Mouse (Mus musculus) heart, adult 18-20 months (tissue): ENCODE data around the gene Fam126a. TPM values are rescaled to one million over a fixed set of nuclear protein-coding genes. Genes with fewer than 3 reads are reported as not detected.
"Not testable (repeated sequence)": the region's sequence is repeated elsewhere in the genome, so short reads cannot be mapped to it uniquely, and the experiment has no call there.

Experiments
- DNase-seq, 2 experiments: peaks; one replicate each; pipeline ENCODE4 v3.0.0; 2021 to 2022; ENCODE audit warnings: mixed read lengths in 1 of 2
- total RNA-seq, 2 experiments: library from RNA; stranded (reverse); gene quantifications; 2 replicates each; pipeline ENCODE4 v1.2.3; 2021

The Fam126a gene
- total RNA-seq, 2 experiments from 2014 or later: 37.3 to 42.2 TPM

DNA sequence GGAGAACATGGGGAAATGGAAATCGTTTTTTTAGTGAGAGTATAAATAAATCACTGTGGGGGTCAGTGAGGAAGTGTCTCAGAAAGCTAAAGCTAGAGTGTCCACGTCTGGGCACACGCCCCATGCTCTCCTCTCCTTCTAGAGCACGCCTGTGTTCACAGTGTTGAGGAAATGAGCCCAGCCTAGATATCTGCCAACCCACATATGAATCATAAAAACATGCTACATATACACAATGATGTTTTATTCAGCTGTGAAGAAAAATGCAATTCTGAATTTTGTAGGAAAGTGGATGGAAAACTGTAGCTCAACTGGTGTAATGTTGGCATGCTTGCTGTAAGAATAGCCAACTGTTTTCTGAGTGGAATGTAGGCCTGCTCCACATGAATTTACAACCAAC lies 130.3 kb downstream of the Fam126a start:
- no peak for DNase-seq

DNA sequence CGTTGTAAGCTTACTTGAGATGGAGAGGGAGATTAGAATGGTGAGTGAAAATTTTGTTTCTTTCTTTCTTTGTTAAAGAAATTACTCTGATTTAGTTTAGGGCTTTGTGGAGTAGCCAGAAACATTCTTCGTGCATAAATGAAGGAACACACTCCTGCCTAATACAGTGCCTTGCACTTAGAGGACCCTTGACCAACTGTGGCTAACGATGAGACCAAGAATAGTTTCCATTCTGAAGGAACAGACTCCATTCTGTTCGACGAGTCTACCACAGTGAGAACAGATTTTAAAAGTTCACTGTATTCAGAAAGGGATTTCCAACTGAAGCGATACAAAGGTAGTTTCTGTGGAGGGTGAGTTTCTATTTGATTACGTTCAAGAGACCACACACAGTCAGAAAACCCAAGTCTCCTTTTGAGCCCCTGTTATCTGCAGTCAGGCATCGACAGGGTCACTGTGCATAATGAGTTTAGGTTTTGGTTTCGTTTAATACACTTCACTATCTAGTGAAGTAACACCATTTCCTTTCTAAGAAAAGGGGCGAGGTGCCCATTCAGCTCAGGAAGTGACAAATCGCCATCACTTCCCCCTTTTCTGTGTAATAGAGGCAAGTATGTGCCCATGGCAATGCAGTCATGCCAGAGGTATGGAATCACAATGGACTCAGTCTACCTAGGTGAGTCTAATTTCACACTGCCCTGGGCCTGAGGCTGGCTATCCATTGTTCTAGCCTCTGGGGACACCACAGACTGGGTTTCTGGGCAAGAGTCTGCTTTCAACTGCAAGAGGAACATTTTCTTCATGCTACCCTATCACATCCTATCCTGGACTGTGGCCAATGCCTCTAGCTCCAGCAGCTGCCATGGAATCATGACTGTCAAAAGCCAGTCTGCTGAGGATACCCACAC lies 136.4 kb downstream of the Fam126a start:
- DNase-seq: peak; percentile 67 to 81

DNA sequence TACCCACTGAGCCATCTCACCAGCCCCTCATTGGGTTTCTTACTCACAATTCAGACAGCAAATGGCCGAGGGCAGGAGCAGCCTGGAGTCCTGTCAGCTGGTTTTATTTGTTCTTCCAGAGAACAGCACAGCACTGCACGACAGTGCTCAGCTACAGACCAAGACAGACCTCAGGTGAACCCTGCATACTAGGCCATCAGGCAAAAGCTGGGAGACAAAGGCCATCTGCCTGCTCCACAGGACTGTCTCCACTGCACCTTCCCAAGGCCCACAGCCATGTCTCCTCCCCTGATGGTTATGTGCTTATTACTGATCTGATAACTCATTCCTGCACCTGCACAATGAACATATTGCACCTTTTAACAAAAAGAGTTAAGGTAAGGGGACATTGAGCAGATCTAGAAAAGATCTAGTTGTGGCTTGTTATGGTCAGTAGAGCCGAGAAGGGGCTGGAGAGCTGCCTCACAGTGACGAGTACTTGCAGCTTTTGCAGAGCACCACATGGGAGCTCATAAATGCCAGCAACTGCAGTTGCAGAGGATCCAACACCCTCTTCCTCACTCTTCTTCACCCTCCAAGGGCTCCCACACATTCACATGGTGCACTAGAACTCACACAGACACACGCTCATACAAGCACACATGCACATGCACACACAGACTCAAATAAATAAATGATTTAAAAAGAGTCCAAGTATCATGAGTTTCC lies 137.2 kb downstream of the Fam126a start:
- DNase-seq: no peak

DNA sequence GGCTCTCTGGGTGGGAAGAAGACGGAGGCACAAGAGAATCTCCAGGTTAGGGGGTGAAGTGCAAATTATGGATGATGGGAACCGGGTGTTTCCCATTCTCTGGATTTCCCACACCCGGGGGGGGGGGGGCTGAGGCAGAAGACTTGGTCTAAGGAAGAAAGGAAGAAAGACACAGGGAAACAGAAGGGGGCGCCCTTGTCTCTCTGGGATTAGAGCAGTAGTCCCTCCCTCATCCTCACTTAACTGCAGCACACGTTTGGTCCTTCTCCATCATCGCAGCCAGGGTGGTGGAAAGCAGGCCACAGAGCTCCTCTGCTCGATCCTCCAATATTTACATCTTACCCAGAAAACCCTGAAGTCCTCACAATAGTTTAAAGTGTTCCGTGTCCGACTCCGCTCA lies 139.8 kb downstream of the Fam126a start:
- peak; percentile 75 to 88 for DNase-seq

DNA sequence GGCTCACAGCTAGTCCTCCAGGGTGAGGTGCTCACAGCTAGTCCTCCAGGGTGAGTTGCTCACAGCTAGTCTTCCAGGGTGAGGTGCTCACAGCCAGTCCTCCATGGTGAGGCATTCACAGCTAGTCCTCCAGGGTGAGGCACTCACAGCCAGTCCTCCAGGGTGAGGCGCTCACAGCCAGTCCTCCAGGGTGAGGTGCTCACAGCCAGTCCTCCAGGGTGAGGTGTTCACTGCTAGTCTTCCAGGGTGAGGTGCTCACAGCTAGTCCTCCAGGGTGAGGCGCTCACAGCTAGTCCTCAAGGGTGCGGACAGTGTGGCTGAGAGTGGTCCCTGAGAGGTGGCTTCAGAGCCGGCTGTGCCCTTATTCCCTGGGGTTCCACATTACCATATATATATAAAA lies 141.0 kb downstream of the Fam126a start:
- no peak for DNase-seq

DNA sequence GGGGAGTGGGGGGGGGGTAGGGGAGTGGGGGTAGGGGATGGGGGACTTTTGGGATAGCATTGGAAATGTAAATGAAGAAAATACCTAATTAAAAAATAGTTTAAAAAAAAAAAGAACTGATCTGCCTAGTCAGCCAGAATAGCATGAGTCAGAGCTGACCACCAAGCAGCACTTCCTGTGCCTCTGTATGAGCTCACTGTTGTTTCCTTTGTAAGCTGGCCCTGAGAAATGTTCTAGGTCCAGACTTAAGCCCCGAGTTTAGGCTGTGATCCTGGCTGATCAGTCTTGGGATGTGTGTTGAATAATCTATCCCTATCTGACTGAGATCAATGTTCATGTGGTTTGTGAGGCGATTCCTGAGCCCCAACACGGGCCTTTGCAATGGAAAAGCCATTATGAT lies 143.4 kb downstream of the Fam126a start:
- peak in 1 of 2 experiments; percentile 23 for DNase-seq

DNA sequence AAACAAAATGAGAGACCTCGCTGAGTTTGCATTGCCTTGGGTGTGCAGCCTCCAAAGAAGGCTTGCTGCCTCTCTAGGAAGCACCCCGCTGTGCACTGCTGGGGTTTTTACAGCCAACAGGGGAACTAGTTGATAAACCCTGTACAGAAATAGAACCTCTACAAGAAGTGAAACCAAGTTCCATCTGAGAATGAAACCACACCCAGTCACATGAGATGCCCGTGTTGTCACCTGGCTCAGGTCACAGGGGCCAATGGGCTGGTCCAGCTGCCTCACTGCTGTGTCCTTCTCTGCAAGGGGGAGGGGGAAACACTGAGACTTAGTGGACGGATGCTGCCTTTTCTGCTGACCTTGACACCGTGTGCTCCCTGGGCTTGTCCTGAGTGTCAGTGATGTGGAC lies 156.0 kb downstream of the Fam126a start:
- peak; percentile 41 to 55 for DNase-seq

DNA sequence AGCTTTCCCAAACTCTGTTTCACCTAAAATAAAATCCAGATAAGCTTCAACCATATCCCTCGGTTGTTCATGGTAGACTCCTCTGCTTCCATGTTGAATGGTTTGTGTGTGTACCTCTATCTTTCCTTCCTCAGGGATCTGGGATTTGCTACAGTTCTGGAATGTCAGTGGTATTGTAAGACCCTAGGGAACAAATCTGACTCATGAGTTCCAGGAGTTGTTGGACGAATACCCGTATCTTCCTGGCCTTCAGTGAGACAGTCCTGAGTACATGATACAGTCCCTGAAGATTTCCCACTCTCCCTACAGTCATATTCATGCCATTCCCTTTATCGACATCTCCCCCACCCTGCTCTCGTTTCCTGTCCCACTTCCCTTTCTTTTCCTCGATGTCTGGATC lies 157.9 kb downstream of the Fam126a start:
- no peak for DNase-seq

DNA sequence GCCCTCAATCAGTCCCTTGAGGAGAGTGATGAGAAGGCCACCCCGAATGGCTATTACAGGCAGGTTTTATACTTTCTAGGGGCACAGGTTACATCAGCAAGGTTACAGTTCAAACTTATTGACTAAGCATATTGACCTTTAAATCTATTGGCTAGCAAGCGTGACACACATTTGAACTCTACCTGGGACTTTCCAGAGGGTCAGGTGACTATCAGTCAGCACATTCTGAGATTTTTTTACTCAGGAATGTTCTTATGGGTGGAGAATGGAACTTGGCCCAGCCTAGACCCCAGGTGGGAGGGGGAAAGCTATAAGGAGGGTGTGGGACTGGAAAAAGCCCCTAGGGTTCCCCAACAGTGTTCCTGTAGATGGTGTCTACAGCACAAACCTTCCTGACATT lies 159.2 kb downstream of the Fam126a start:
- not testable (repeated sequence) for DNase-seq

DNA sequence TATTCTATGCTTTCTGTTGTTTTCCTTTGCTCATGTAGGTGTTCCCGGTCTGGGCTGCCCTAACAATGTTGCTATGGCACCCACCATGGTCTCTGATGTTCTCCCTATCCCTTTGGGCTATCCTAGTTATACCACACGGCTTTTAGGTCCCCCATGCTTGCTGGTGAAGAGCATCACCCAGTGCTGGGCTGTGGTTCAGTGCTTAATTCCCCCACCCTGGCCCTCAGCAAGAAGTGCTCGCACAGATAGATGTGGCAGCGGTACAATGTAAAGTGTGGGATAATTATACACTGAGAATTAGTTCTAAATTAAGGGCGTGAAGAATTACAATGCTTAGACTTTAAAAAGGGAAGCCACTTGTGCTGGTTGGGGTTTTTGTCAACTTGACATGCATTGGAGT lies 164.5 kb downstream of the Fam126a start:
- no peak for DNase-seq

Other genes with a start within 250 kb of the Fam126a start
- 10 to 100 TPM in 1 of 2 experiments, 1 to 10 TPM in 1; 9.7 to 10.5 TPM for gene Pus7, start 247.0 kb downstream of the Fam126a start, total RNA-seq
- 10 to 100 TPM; 14.7 to 15.0 TPM for gene Rint1, start 243.0 kb downstream of the Fam126a start, total RNA-seq
- 100 to 1,000 TPM; 110 to 111 TPM for gene Tomm7, start 186.5 kb downstream of the Fam126a start, total RNA-seq
- 10 to 100 TPM; 44.6 to 46.4 TPM for gene Klhl7, start 69.9 kb upstream of the Fam126a start, total RNA-seq
- 1 to 10 TPM; 6.9 to 7.0 TPM for gene Nupl2, start 134.3 kb upstream of the Fam126a start, total RNA-seq